Mouse (Mus musculus) heart, embryonic 11.5 days (tissue): ENCODE data around the gene Arhgap1. TPM values are rescaled to one million over a fixed set of nuclear protein-coding genes. Genes with fewer than 3 reads are reported as not detected.
A peak's percentile ranks its signal among the peaks of the same experiment; 100 is the strongest.

Experiments
- ATAC-seq: fragments of 200-750 bp; cut with Nextera tagmentation; replicated peaks from 2 replicates; pipeline ENCODE4 v1.8.0; 2017; ENCODE audit warnings: moderate library complexity; ENCODE audit not compliant: insufficient number of reproducible peaks, low FRiP score, low TSS enrichment
- H3K27ac ChIP-seq: fragments of 300-500 bp; sonication (generic); 2 replicates; pipeline ENCODE4 v1.5.1; 2014; ENCODE audit warnings: mild to moderate bottlenecking, low read depth, low read length
- H3K27me3 ChIP-seq: fragments of 300-500 bp; sonication (generic); 2 replicates; pipeline ENCODE4 v1.6.1; 2014; ENCODE audit warnings: mild to moderate bottlenecking, low read length, mixed read lengths; ENCODE audit not compliant: control insufficient read depth, insufficient read depth
- H3K36me3 ChIP-seq: fragments of 300-500 bp; sonication (generic); 2 replicates; pipeline ENCODE4 v1.6.1; 2014; ENCODE audit warnings: mild to moderate bottlenecking, low read length, moderate library complexity, mixed read lengths; ENCODE audit not compliant: control insufficient read depth, insufficient read depth
- H3K4me1 ChIP-seq: fragments of 300-500 bp; sonication (generic); 2 replicates; pipeline ENCODE4 v1.6.1; 2014; ENCODE audit warnings: low read length; ENCODE audit not compliant: control insufficient read depth, insufficient read depth
- H3K4me2 ChIP-seq: fragments of 300-500 bp; sonication (generic); 2 replicates; pipeline ENCODE4 v1.6.1; 2014; ENCODE audit warnings: mild to moderate bottlenecking, moderate library complexity
- H3K4me3 ChIP-seq: fragments of 300-500 bp; sonication (generic); 2 replicates; pipeline ENCODE4 v1.5.1; 2014; ENCODE audit warnings: low read depth, low read length
- H3K9ac ChIP-seq: fragments of 300-500 bp; sonication (generic); 2 replicates; pipeline ENCODE4 v1.6.1; 2014; ENCODE audit warnings: mild to moderate bottlenecking, low read depth, low read length, moderate library complexity
- H3K9me3 ChIP-seq: fragments of 300-500 bp; sonication (generic); replicated peaks from 2 replicates; pipeline ENCODE4 v1.6.1; 2016; ENCODE audit warnings: low read length; ENCODE audit not compliant: control insufficient read depth
- WGBS: fragments of 180-500 bp; shearing (Covaris S2); extraction: QIAGEN DNeasy Blood & Tissue Kit; methylation state at CpG from one replicate; pipeline ENCODE4 v1.1.7; 2014; ENCODE audit not compliant: insufficient replicate concordance; 5-methylcytosine and 5-hydroxymethylcytosine counted together
- polyA plus RNA-seq: library from polyadenylated mRNA; unstranded; fragments of >200 nt; fragmentation: Nextera tagmentation; extraction: Ambion mirVana; gene quantifications from 2 replicates; pipeline ENCODE4 v1.2.1, GENCODE M21; 2014

The Arhgap1 gene
- polyA plus RNA-seq, 1 experiment from 2014 or later, result 186 TPM

DNA sequence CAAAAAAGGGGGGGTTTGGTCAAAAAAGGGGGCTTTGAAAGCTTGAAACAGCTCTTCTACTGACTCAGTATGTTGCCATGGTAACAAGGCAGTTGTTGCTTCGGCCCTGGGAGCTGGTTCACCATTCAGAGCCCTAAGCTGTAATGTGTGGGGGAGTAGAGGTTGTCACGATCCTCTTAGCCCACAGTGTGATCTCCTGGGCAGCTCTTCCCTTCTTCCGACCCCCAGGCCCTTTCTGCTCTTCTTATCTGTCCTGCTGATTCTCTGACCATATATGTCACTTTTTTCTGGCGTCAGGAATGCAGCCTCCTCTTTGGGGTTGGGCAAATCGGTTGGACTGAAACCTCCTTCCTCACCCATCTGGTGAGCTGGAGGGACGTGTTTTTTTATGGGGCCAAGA lies 3.2 kb downstream of the Arhgap1 start:
- H3K27ac ChIP-seq, result peak overlapping the region; percentile 91
- ATAC-seq, result no peak
- H3K27me3 ChIP-seq, result no peaks in the 10 kb centered on the region
- H3K4me2 ChIP-seq, result peak overlapping the region; percentile 45
- 21% methylated on average over 6 of the region's 6 CpGs for WGBS
- H3K4me1 ChIP-seq, result peaks cover 62% of the 10 kb centered on the region
- H3K9ac ChIP-seq, result peak overlapping the region; percentile 56; the same call in 1 of the 2 replicates
- H3K36me3 ChIP-seq, result peaks cover 16% of the 10 kb centered on the region
- no peaks in the 10 kb centered on the region for H3K9me3 ChIP-seq
- H3K4me3 ChIP-seq, result no peak overlapping the region

DNA sequence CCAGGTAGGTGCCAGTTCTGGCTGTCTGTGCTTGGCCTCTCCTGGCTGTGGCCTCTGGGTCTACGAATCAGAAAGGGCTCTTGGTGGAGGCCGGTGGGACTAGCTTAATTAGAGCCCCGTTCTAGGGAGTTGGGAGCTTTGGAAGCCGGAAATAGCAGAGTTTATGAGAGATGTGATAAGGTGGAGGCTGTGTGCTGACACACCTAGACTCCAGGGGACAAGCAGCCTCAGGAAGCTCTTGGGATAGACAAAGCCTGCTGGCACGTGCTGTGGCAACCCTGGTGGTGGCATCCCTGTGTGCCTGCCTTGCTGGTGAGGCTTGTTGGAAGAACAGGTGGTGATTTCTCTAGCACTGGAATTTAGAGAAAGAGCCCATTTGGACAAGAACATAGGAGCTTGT lies 5.7 kb downstream of the Arhgap1 start:
- Histone ChIP-seq H3K9me3 (no peaks in the 10 kb centered on the region), H3K36me3 (peaks cover 21% of the 10 kb centered on the region), H3K27ac (peak overlapping the region; percentile 79), H3K4me1 (peaks cover 53% of the 10 kb centered on the region), H3K4me2 (0 out of 2 replicates have a peak overlapping the region, but pooled peaks have one; percentile 25), H3K4me3 (no peak overlapping the region), H3K9ac (no peak overlapping the region), H3K27me3 (no peaks in the 10 kb centered on the region)
- no peak for ATAC-seq
- 50% methylated on average over 5 of the region's 5 CpGs for WGBS

DNA sequence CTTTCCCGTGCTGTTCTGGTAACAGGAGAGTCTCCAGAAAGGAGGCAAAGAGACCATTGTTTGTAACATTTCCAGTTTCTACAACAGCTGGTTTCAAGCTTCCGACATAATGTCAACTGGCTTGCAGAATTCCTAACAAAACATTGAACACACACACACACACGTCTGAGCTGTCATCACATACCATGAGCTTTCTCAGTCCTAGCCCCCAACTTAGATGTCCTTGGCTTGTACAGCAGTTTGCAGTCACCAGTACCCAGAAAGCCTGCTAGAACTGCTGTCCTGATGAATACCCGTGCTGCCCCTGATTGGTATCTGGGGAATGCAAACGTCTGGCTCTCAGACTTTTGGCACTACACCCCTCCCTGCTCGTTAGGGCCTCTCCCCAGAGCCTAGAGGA lies 6.2 kb downstream of the Arhgap1 start:
- Histone ChIP-seq H3K9ac (peak overlapping the region; percentile 40; the same call in 1 of the 2 replicates), H3K27ac (peak overlapping the region; percentile 79), H3K4me2 (peak overlapping the region; percentile 25; the same call in 1 of the 2 replicates), H3K4me1 (peaks cover 53% of the 10 kb centered on the region), H3K27me3 (no peaks in the 10 kb centered on the region), H3K36me3 (peaks cover 21% of the 10 kb centered on the region), H3K4me3 (no peak overlapping the region), H3K9me3 (no peaks in the 10 kb centered on the region)
- no peak for ATAC-seq
- WGBS, result 36% methylated on average over 6 of the region's 6 CpGs

DNA sequence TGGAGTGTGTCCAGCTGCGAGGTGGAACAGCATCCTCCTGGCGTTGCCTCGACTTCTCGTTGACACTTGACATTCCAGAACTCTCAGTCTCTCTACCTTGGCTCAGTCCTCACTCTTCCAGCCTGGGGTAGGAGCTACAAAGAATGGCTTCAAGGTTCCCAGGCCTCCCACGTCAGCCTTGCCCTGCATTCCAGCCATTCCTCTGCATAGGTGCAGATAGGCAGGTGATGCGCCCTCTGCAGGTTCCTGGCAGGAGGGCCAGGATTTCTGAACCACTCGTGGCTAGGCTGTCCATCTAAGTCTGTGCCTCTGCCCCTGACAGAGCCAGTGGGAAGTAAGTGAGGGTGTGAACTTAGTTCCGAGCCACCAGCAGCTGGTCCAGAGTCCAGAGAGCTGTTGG lies 7.1 kb downstream of the Arhgap1 start:
- H3K36me3 ChIP-seq, result peaks cover 26% of the 10 kb centered on the region
- H3K27ac ChIP-seq, result no peak overlapping the region
- no peak for ATAC-seq
- H3K4me2 ChIP-seq, result no peak overlapping the region
- 66% methylated on average over 8 of the region's 8 CpGs for whole genome bisulfite sequencing
- H3K27me3 ChIP-seq, result no peaks in the 10 kb centered on the region
- peaks cover 46% of the 10 kb centered on the region for H3K4me1 ChIP-seq
- H3K9ac ChIP-seq, result no peak overlapping the region
- no peak overlapping the region for H3K4me3 ChIP-seq
- no peaks in the 10 kb centered on the region for H3K9me3 ChIP-seq

DNA sequence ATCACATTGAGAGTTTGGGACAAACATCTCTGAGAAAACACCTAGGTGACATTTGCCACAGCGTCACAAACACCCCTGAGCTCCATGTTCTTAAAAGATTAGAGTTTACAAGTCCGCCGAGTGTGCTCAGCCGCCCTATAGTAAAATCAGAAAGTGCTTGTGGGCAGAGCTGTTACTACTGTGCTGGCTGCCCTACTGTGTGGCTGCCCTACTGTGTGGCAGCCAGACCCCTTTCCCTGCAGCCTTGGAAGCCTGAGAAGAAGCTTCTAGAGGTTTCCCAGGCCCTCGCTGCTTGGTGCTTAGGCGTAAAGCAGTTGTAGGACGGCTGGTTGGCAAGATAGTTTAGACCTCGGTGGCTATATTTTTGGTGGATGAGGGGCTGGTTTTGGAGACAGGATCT lies 10.0 kb downstream of the Arhgap1 start:
- no peak overlapping the region for H3K4me2 ChIP-seq
- ATAC-seq, result no peak
- H3K9ac ChIP-seq, result no peak overlapping the region
- peaks cover 17% of the 10 kb centered on the region for H3K4me1 ChIP-seq
- WGBS, result 91% methylated on average over 8 of the region's 8 CpGs
- no peak overlapping the region for H3K27ac ChIP-seq
- no peaks in the 10 kb centered on the region for H3K9me3 ChIP-seq
- no peak overlapping the region for H3K4me3 ChIP-seq
- peaks cover 38% of the 10 kb centered on the region for H3K36me3 ChIP-seq
- H3K27me3 ChIP-seq, result no peaks in the 10 kb centered on the region

DNA sequence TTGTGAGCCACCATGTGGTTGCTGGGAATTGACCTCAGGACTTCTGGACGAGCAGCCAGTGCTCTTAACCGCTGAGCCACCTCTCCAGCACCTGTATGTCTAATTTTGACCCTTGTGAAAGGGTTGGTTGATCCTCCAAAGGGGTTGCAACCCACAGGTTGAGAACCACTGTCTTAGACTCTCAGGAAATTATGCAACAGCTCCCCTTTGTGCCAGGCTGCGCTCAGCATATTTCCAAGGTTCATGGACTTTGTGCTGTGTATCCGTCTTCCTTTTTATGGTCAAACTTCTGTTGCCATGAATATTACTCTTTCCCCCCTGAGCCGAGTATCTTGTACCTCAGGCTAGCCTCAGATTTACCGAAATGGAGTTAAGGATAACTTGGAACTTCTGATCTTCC lies 11.3 kb downstream of the Arhgap1 start:
- no peak overlapping the region for H3K27ac ChIP-seq
- no peak overlapping the region for H3K9ac ChIP-seq
- peaks cover 4% of the 10 kb centered on the region for H3K4me1 ChIP-seq
- peaks cover 40% of the 10 kb centered on the region for H3K36me3 ChIP-seq
- H3K9me3 ChIP-seq, result no peaks in the 10 kb centered on the region
- 89% methylated on average over 6 of the region's 6 CpGs for WGBS
- ATAC-seq, result no peak
- no peaks in the 10 kb centered on the region for H3K27me3 ChIP-seq
- no peak overlapping the region for H3K4me3 ChIP-seq
- no peak overlapping the region for H3K4me2 ChIP-seq

DNA sequence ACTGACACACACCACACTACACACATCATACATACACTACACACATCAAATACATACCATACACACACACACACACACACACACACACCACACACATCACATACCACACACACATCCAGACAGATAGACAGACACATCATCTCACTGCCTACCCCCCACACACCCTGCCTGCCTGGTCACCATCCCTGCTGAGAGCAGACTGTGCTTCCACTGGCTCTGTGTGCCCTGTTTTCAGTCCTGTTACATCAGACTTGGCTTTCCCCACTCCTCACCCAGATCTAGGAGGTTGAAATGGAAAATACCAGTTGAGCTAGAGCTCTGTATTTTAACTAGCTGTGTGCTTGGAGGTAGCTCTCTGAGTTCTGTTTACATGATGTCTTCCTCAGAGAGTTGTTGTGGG lies 15.1 kb downstream of the Arhgap1 start:
- Histone ChIP-seq H3K9ac (no peak overlapping the region), H3K27me3 (no peaks in the 10 kb centered on the region), H3K4me3 (no peak overlapping the region), H3K9me3 (no peaks in the 10 kb centered on the region), H3K36me3 (peaks cover 52% of the 10 kb centered on the region), H3K27ac (no peak overlapping the region), H3K4me1 (no peaks in the 10 kb centered on the region; the same call in 1 of the 2 replicates), H3K4me2 (no peak overlapping the region)
- ATAC-seq, result no peak

DNA sequence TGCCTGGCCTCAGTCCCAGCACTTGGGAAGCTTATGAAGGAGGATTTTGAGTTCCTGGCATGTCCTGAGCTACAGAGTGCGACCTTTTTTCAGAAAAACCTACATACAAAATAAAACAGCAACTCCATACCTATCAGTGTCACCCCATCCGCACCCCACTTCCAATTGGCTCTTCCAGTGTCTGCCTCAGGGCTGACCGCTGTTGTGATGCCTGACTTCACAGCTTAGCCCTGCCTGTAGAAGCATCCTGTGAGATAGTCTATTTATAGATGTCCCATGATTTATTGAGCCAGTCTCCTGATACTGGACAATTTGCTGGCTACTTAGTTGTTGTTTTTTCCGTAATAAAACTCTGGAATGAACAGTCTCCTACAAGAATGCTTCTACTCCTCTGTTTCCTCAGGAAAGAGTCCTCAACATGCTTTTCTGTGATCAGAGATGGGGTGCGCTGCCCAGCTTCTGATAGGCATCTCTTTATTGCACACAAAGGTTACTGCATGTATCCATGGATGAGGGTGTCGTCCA lies 16.8 kb downstream of the Arhgap1 start:
- Histone ChIP-seq H3K9ac (no peak overlapping the region), H3K4me1 (no peaks in the 10 kb centered on the region; the same call in 1 of the 2 replicates), H3K4me3 (no peak overlapping the region), H3K4me2 (no peak overlapping the region), H3K9me3 (no peaks in the 10 kb centered on the region), H3K27ac (no peak overlapping the region), H3K27me3 (no peaks in the 10 kb centered on the region), H3K36me3 (peaks cover 52% of the 10 kb centered on the region)
- WGBS, result 87% methylated on average over 6 of the region's 6 CpGs
- ATAC-seq, result no peak

DNA sequence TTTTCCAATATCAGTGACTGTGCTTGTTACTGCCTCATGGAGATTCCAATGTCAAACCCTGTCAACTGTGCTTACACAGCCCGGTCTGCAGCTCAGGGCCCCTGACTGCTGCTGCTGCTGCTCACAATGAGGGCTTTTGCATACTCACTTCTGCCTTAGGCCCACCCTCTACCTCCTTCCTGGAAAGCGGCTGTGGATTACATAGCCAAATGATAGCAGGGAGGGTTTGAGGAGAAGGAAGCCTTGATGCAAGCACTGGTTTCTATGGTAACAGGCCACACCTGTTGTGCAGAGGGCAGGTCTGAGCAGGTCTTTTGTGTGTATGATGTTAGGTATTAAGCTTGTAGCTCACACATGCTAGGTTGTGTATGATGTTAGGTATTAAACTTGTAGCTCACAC lies 18.1 kb downstream of the Arhgap1 start:
- H3K4me1 ChIP-seq, result no peaks in the 10 kb centered on the region; the same call in 1 of the 2 replicates
- no peak overlapping the region for H3K27ac ChIP-seq
- H3K9ac ChIP-seq, result no peak overlapping the region
- H3K9me3 ChIP-seq, result no peaks in the 10 kb centered on the region
- WGBS, result 68% methylated on average over 2 of the region's 2 CpGs
- ATAC-seq, result no peak
- H3K36me3 ChIP-seq, result peaks cover 47% of the 10 kb centered on the region
- H3K4me2 ChIP-seq, result no peak overlapping the region
- H3K27me3 ChIP-seq, result no peaks in the 10 kb centered on the region
- H3K4me3 ChIP-seq, result no peak overlapping the region
